Mouse (Mus musculus): ENCODE data around the gene Rnf145. TPM values are rescaled to one million over a fixed set of nuclear protein-coding genes. Genes with fewer than 3 reads are reported as not detected.
A peak's percentile ranks its signal among the peaks of the same experiment; 100 is the strongest.

Rnf145 gene
- total RNA-seq, 4 experiments from 2014 or later = 81.6 to 96.2 (median 89.6) TPM

GRCm38 (mm10) chr11:44564245-44564864, 45.6 kb downstream of the Rnf145 start:
- DNase-seq = no peak

- DNase-seq = no peak
Measured at GRCm38 (mm10) chr11:44564940-44565339, 46.2 kb downstream of the Rnf145 start.

GRCm38 (mm10) chr11:44570336-44570735, 51.6 kb downstream of the Rnf145 start:
- DNase-seq = peak; percentile 58

- no peak for DNase-seq
Measured at GRCm38 (mm10) chr11:44572781-44573180, 54.0 kb downstream of the Rnf145 start.

GRCm38 (mm10) chr11:44573396-44573795, 54.6 kb downstream of the Rnf145 start:
- DNase-seq = no peak

GRCm38 (mm10) chr11:44574391-44574790, 55.6 kb downstream of the Rnf145 start:
- DNase-seq = no peak

- no peak for DNase-seq
Measured at GRCm38 (mm10) chr11:44574820-44575219, 56.1 kb downstream of the Rnf145 start.

- no peak for DNase-seq
Measured at GRCm38 (mm10) chr11:44577911-44578310, 59.1 kb downstream of the Rnf145 start.

- DNase-seq = peak; percentile 32
Measured at GRCm38 (mm10) chr11:44581277-44581683, 62.5 kb downstream of the Rnf145 start.

GRCm38 (mm10) chr11:44586047-44586696, 67.4 kb downstream of the Rnf145 start:
- no peak for DNase-seq

GRCm38 (mm10) chr11:44593016-44593415, 74.3 kb downstream of the Rnf145 start:
- DNase-seq = no peak

- no peak for DNase-seq
Measured at GRCm38 (mm10) chr11:44594768-44595167, 76.0 kb downstream of the Rnf145 start.

GRCm38 (mm10) chr11:44606881-44607280, 88.1 kb downstream of the Rnf145 start:
- DNase-seq = no peak

- no peak for DNase-seq
Measured at GRCm38 (mm10) chr11:44608646-44609045, 89.9 kb downstream of the Rnf145 start.

- DNase-seq = peak; percentile 69
Measured at GRCm38 (mm10) chr11:44610971-44611781, 92.4 kb downstream of the Rnf145 start.

- DNase-seq = no peak
Measured at GRCm38 (mm10) chr11:44612156-44612555, 93.4 kb downstream of the Rnf145 start.

GRCm38 (mm10) chr11:44612681-44613410, 94.1 kb downstream of the Rnf145 start:
- no peak for DNase-seq

- no peak for DNase-seq
Measured at GRCm38 (mm10) chr11:44613411-44614180, 94.8 kb downstream of the Rnf145 start.

All from adrenal gland, adult 8-10 months (tissue).